ENCODE assay signal across 26 mouse cellular contexts in the genomic region with DNA sequence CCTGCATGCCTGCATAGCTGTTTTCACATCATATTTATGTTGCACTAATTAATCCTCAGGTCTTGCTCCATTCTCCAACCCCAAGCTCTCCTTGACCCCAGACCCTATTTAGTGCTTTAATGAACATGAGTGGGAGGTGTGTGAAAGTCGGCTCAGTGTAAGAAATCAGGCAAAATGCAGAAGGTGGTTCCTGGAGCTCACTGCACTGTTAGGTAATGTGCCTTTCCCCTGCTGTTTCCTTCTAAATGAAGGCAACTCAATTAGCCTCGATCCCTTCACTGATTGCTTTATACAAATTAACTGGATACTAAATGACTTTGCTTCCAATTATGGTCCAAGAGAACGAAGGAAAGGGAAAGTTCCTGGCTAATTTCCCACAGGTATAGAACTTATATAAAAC.
"Had no signal": no experiment of that assay in that cellular context is flagged by ENCODE, and none has a peak within 500 bp of the region (broad histone marks: within the 10 kb centered on the region; RNA-seq: fewer than 3 reads in every experiment).

No protein-coding gene starts in this region.

- H3K4me3 ChIP-seq: gastrocnemius, adult 2 months; heart, adult 2 months; heart, embryonic 13.5 days; heart, embryonic 15.5 days; hindbrain, embryonic 13.5 days; kidney, embryonic 15.5 days; limb, embryonic 13.5 days; limb, embryonic 15.5 days; liver, embryonic 12.5 days had no signal

- H3K27ac ChIP-seq: gastrocnemius, adult 2 months; heart, adult 2 months; heart, embryonic 13.5 days; heart, embryonic 15.5 days; hindbrain, embryonic 13.5 days; kidney, embryonic 15.5 days; kidney, postnatal 0 days; limb, embryonic 13.5 days; limb, embryonic 15.5 days; liver, embryonic 12.5 days; liver, embryonic 14.5 days had no signal

- H3K4me1 ChIP-seq: heart, embryonic 13.5 days; heart, embryonic 15.5 days; hindbrain, embryonic 13.5 days; kidney, embryonic 15.5 days; limb, embryonic 13.5 days; limb, embryonic 15.5 days; liver, embryonic 12.5 days had no signal

- H3K27me3 ChIP-seq: heart, embryonic 13.5 days; heart, embryonic 15.5 days; hindbrain, embryonic 13.5 days; kidney, embryonic 15.5 days; limb, embryonic 13.5 days; limb, embryonic 15.5 days; liver, embryonic 12.5 days had no signal

- H3K9ac ChIP-seq: heart, embryonic 13.5 days; heart, embryonic 15.5 days; hindbrain, embryonic 13.5 days; kidney, embryonic 15.5 days; limb, embryonic 13.5 days; limb, embryonic 15.5 days; liver, embryonic 12.5 days; liver, embryonic 14.5 days had no signal

- H3K9me3 ChIP-seq: heart, embryonic 15.5 days; hindbrain, embryonic 13.5 days; kidney, embryonic 15.5 days; limb, embryonic 13.5 days; limb, embryonic 15.5 days; liver, embryonic 12.5 days had no signal

- H3K4me2 ChIP-seq: heart, embryonic 11.5 days; heart, embryonic 13.5 days; heart, embryonic 15.5 days; hindbrain, embryonic 13.5 days; kidney, embryonic 15.5 days; limb, embryonic 13.5 days; limb, embryonic 15.5 days; liver, embryonic 12.5 days had no signal

- DNase-seq: gastrocnemius, adult 2 months; gastrocnemius, postnatal 14 days; gastrocnemius, postnatal 36 days; heart, adult 11 months; heart, adult 2 months; heart, postnatal 14 days; heart, postnatal 36 days; kidney, adult 11 months; kidney, adult 2 months; kidney, adult 9 months; kidney, postnatal 14 days; kidney, postnatal 36 days; layer of hippocampus, adult 9-11 months; layer of hippocampus, postnatal 36 days; left cerebral cortex, postnatal 4 days had no signal

- ATAC-seq: intestine, embryonic 16.5 days; liver, embryonic 12.5 days had no signal

- H3K36me3 ChIP-seq: heart, embryonic 13.5 days; heart, embryonic 15.5 days; hindbrain, embryonic 13.5 days; kidney, embryonic 15.5 days; limb, embryonic 13.5 days; limb, embryonic 15.5 days; liver, embryonic 12.5 days had no signal
